Mouse (Mus musculus) cortical plate, adult 2 months (tissue): ENCODE data around the gene Col9a2.

Source experiments
- CTCF ChIP-seq: fragments of 200-500 bp; IDR thresholded peaks from 2 replicates; pipeline ENCODE4 v1.5.1; 2011; ENCODE audit warnings: mild to moderate bottlenecking, control low read depth, low read length; ENCODE audit not compliant: insufficient read depth; ENCODE audit errors: extremely low read depth
- POLR2A ChIP-seq: fragments of 200-500 bp; IDR thresholded peaks from 2 replicates; pipeline ENCODE4 v1.6.1; 2011; ENCODE audit warnings: mild to moderate bottlenecking, low read length, control low read depth; ENCODE audit not compliant: insufficient read depth; ENCODE audit errors: extremely low read depth

- no peak for TF ChIP-seq POLR2A
- no peak for TF ChIP-seq CTCF
These were observed 11.0 kb upstream of the Col9a2 start for GRCm38 (mm10) chr4:121028146-121028545.
